Mouse (Mus musculus): ENCODE data around the gene Smarcc2.

The Smarcc2 gene

GRCm38 (mm10) chr10:128458719-128459408 lies at the start of gene Smarcc2:
Smarcc2 (plus strand) TSS chr10:128459248.
- peak; percentile 85 to 86 for DNase-seq (ENCODE audit: low spot score in 2 of 2)

GRCm38 (mm10) chr10:128409692-128410559 lies 49.1 kb upstream of the Smarcc2 start:
- DNase-seq (ENCODE audit: low spot score in 2 of 2) = peak; percentile 95 to 96

DNA sequence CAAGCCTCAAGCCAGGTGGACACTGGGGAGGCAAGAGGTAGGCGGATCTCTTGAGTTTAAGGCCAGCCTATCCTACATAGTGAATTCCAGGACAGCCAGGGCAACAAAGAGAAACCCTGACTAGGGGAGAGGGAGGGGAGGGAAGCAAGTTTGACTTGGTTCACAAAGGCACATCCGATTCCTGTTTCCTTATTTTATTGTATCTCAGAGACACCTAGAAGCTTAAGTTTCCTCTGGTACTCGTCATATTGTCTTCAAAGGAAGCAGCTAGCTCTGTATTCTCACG lies 48.5 kb upstream of the Smarcc2 start:
- no peak for DNase-seq (ENCODE audit: low spot score in 2 of 2)

DNA sequence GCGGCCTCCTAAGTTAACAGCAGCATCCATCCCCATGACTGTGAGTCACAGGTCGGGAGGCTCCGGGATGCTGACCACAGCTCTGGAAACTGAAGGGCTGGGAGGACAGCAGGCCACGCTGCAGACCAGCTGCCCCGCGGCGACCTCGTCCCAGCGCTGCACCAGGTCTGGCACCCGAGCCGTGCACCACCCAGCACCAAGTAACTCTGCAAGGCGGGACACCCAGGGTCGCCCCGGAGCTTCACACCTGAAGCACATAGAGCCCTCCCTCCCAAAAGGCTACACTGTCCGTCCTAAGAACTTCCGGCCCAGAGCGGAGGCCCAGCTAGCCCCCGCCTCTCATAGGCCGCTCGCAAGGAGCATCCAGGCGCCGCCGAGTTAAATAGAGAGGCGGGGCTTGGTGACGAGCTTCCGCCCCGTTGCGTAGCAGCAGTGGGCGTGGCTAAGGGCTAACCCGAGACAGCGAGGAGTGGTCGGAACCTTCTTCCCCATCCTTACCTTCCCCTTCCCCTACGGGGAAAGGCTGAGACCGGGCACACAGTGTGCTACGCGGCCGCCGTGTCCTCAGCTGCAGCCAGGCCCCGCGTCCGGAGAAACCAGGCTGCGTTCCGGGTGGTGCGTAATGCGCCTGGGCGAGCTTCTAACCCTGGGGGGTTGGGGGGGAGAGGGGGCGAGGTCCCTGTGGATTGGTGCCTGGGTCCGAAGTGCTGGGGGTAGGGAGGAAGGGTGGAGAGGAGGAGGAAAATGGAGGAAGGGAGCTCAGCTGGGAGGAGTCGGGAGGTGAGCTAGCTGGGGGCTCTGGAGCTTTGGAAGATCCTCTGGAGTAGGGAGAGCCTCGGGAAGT lies 47.6 kb upstream of the Smarcc2 start, which contains the start of the genes Nabp2 and Rnf41:
Gene Nabp2 (minus strand): TSS at position 282 of the 844 bp plus-strand sequence.
Gene Rnf41 (plus strand): TSS at position 447 of the 844 bp plus-strand sequence.
- peak; percentile 95 to 96 for DNase-seq (ENCODE audit: low spot score in 2 of 2)

DNA sequence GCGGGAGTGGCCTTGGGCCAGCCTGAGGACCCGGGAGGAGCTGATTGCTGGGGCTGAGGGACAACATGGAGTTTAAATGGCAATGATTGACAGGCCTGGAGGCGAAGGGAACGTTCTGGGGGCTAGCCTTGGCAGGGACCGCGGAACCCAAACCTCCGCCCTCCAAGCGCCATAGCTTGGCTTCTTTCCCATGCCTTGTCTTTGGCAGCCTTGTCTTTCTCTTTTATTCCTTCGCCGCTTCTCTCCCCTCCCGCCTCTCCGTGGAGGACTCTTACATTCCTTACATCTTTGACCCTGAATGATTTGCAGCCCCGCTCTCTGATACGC lies 47.0 kb upstream of the Smarcc2 start:
- no peak for DNase-seq (ENCODE audit: low spot score in 2 of 2)

- no peak for DNase-seq (ENCODE audit: low spot score in 2 of 2)
Observed at GRCm38 (mm10) chr10:128412558-128412957, 46.5 kb upstream of the Smarcc2 start.

DNA sequence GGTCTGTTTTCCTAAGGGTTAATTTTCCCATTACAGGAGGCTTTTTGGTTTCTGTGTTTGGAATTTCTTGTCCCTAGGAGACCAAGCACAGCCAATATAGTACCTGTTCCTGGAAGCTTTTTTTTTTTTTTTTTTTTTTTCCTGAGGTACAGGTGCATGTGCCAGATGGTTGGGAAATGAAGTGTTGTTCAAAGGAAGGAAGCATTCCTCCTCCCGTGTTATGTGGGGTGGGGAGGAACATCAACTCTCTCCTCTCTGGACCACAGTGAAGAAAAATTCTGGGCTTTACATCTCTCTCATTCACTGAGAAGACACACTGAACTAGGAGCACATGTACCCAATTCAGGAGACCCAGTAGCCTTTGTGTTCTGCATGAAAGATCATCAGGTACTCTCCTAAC lies 46.0 kb upstream of the Smarcc2 start:
- no peak for DNase-seq (ENCODE audit: low spot score in 2 of 2)

DNA sequence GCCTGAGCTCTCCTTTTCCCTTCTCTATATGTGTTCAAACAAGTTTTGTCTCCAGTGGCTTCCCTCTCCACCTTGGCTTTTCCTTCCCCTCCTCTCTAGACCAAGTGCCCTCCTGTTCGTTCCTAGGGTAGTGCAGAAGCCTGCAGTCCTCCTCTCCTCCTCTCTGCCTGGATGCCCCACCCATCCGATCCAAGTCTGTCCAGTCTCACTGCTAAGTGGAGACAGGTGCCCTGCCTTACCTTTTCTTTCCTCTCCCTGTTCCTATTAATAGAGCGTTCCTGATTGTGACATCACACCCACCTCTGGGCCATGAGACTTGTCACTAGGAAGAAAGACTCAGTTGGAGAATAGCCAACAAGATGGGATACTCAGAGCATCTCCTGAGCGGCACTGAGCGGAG lies 44.2 kb upstream of the Smarcc2 start:
- no peak for DNase-seq (ENCODE audit: low spot score in 2 of 2)

DNA sequence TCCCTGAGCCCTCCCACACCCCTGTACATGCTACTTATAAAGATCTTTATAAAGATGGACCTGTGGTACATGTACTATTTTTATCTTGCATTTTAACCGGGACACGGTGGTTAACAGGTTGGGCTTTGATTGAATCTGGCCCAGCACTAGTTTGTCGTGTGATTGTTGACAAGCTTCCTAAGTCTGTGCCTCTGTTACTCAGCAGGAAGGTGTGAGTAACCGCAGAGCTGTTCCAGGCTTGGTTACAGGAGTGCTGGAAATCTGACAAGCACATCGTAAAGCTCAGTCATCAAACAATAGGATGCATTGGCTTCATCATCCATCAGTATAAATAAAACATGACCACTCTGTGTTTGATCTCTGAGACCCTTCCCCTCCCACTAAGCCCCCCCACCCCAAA lies 36.6 kb upstream of the Smarcc2 start:
- no peak for DNase-seq (ENCODE audit: low spot score in 2 of 2)

DNA sequence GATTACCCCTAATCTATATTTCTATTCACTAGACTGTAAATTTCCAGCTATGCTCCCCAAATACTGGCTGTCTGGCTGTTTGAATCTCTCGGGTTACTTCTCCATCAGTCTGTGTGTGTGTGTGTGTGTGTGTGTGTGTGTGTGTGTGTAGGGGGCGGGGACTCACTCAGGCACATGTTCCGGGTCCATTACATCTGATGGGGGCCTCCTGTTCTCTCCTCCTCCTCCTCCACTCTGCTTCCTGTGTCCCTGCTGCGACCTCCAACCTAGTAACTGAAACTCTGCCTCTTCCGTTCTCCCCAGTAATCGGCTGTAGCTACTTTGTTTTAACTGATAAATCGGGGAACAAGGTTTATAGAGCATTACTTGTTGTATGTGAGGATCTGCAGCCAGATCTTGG lies 34.4 kb upstream of the Smarcc2 start:
- no peak for DNase-seq (ENCODE audit: low spot score in 2 of 2)

GRCm38 (mm10) chr10:128425260-128425659 lies 33.8 kb upstream of the Smarcc2 start:
- DNase-seq (ENCODE audit: low spot score in 2 of 2) = no peak

- DNase-seq (ENCODE audit: low spot score in 2 of 2) = no peak
Observed at GRCm38 (mm10) chr10:128429052-128429451, 30.0 kb upstream of the Smarcc2 start.

- no peak for DNase-seq (ENCODE audit: low spot score in 2 of 2)
Observed at GRCm38 (mm10) chr10:128429454-128429853, 29.6 kb upstream of the Smarcc2 start.

GRCm38 (mm10) chr10:128433417-128433816 lies 25.6 kb upstream of the Smarcc2 start:
- DNase-seq (ENCODE audit: low spot score in 2 of 2) = no peak

DNA sequence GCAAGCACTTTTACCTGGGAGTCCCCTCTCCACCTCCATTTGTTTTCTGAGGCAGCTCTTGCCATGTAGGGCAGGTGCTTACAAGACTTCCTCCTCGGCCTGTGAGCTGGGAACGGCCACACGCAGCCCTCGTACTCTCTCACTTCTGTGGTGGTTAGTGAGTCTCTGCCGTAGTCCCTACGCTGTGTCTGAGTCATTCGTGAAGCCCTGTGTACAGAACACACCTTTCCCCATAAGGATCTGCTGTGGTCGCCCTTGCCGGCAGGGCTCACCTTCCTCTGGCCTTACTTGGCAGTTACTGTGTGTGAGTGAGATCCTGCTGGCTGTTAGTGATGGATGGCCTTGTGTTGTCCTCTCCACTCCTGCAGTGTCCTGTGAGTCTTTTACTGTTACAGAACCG lies 24.4 kb upstream of the Smarcc2 start:
- DNase-seq (ENCODE audit: low spot score in 2 of 2) = no peak

- DNase-seq (ENCODE audit: low spot score in 2 of 2) = peak in 1 of 2 experiments; percentile 63
Observed at GRCm38 (mm10) chr10:128435186-128435823, 23.7 kb upstream of the Smarcc2 start.

DNA sequence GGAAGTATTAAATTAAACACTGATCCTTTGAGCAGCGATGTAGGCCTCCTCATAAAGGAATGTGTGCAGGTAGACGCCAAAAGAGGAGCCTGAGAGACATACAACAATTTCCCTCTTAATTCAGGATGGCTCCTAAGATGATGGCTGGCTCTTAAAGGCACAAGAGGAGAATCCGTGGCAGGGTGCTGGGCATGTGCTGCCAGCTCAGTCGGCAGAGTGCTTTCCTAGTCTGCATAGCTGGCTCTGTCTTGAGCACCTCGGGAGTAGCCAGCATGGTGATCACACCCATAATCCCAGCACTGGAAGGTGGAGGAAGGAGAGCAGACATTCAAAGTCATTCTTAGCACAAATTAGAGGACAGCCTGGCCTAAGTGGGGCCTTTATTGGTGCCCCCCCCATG lies 23.2 kb upstream of the Smarcc2 start:
- DNase-seq (ENCODE audit: low spot score in 2 of 2) = no peak

DNA sequence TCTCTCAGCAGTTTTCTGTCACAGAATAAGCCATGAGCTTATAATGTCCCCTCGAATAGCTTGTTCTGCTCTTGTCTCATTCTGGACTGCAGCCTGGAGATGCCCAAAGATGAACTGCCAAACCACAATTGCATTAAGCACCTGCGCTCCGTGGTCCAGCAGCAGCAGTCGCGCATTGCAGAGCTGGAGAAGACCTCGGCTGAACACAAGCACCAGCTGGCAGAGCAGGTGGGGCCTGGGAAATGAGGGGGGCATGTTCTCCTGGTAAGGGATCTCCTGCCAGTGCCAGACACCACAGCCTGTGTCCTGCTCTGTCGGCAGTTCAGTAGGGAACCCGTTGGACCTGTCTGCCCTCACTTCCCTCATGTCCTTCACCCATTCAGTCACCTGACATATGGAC lies 22.7 kb upstream of the Smarcc2 start:
- no peak for DNase-seq (ENCODE audit: low spot score in 2 of 2)

GRCm38 (mm10) chr10:128438675-128439279 lies 20.3 kb upstream of the Smarcc2 start:
- DNase-seq (ENCODE audit: low spot score in 2 of 2) = no peak

- DNase-seq (ENCODE audit: low spot score in 2 of 2) = no peak
Observed at GRCm38 (mm10) chr10:128440407-128440806, 18.6 kb upstream of the Smarcc2 start.

DNA sequence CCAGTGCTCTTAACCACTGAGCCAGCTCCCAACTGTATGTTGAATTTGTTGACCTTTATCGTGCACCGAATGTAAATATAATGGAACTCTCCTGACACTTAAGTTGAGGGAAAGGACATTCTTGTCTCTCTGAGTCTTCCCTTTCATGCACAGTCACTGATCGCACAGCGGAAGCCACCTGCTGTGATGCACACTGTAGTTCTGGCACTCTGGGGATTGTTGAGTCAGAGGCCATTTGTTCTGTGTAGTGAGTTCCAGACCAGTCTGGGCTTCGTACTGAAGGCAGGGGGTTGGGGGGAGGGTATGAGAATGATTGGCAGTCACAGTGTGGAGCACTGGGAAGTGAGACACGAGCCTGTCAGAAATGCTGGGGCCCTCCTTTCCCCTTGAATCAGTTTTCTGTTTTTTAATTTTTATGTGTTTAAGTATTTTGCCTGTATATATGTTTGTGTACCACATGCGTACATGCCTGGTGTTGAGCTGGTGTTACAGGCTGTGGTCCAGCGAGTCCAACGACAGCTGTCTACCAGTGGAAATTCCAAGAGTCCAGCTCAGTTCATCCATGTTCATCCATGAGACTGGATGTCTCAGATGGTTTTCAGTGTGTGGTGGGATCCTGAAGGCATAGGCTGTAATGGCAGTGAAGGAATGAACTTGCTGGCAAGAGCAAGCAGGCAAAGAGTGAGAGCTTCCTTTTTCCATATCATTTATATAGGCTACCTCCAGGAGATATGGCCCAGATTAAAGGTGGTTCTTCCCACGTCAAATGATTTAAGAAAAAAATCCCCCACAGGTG lies 17.5 kb upstream of the Smarcc2 start:
- no peak for DNase-seq (ENCODE audit: low spot score in 2 of 2)
